Mouse (Mus musculus) right cerebral cortex, postnatal 36 days (tissue): ENCODE results near the gene Tmem35b.

ENCODE experiments used
- DNase-seq, 2 experiments: peaks; one replicate each; pipeline ENCODE4 v3.0.0; 2022; ENCODE audit warnings: low spot score in 2 of 2, mixed read lengths in 1 of 2

The Tmem35b gene

GRCm38 (mm10) chr4:127168211-127168913 is 44.9 kb downstream of the Tmem35b start:
- DNase-seq: no peak

- no peak for DNase-seq
These were observed 45.4 kb downstream of the Tmem35b start, which contains the start of gene Dlgap3 for GRCm38 (mm10) chr4:127168914-127169345. Gene Dlgap3 (plus strand): TSS chr4:127169204.

- DNase-seq: no peak
These were observed 46.1 kb downstream of the Tmem35b start for GRCm38 (mm10) chr4:127169346-127170221.

GRCm38 (mm10) chr4:127170866-127171265 is 47.4 kb downstream of the Tmem35b start:
- DNase-seq: peak; percentile 80 to 82

- no peak for DNase-seq
These were observed 47.9 kb downstream of the Tmem35b start for GRCm38 (mm10) chr4:127171341-127171905.

GRCm38 (mm10) chr4:127172119-127172518 is 48.6 kb downstream of the Tmem35b start:
- DNase-seq: no peak

GRCm38 (mm10) chr4:127172614-127173013 is 49.1 kb downstream of the Tmem35b start:
- DNase-seq: no peak

- DNase-seq: no peak
These were observed 50.0 kb downstream of the Tmem35b start for GRCm38 (mm10) chr4:127173461-127173860.

GRCm38 (mm10) chr4:127174075-127174899 is 50.8 kb downstream of the Tmem35b start:
- DNase-seq: peak in 1 of 2 experiments; percentile 71

- peak; percentile 75 to 81 for DNase-seq
These were observed 51.4 kb downstream of the Tmem35b start for GRCm38 (mm10) chr4:127174900-127175278.

GRCm38 (mm10) chr4:127177961-127178360 is 54.5 kb downstream of the Tmem35b start:
- no peak for DNase-seq

- no peak for DNase-seq
These were observed 55.2 kb downstream of the Tmem35b start for GRCm38 (mm10) chr4:127178671-127179070.
